Mouse (Mus musculus): Measurements from ENCODE around the gene Pla2g2f. TPM values are rescaled to one million over a fixed set of nuclear protein-coding genes. Genes with fewer than 3 reads are reported as not detected.

The Pla2g2f gene
- total RNA-seq, 2 experiments from 2014 or later: not detected

DNA sequence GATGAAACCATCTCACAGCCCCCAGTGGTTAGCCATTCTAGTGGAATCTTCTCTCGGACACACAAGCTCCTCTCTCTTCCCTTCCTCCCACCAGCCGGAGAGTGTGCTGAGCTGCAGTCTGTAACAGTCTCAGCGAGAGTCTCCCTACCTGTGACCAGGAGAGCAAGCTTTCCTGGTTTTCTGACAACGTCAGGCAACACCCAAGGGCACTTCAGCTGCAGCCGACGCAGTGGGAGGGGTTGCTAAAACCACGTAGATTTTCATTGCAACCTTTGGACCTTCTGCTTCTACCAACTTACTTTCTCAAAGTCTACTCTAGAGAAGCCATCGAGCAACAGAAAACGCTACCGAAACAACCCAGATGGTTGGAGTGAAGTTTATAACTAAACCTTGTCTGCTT lies 14.5 kb upstream of the Pla2g2f start:
- no peak for DNase-seq (ENCODE audit: low spot score in 2 of 2)

DNA sequence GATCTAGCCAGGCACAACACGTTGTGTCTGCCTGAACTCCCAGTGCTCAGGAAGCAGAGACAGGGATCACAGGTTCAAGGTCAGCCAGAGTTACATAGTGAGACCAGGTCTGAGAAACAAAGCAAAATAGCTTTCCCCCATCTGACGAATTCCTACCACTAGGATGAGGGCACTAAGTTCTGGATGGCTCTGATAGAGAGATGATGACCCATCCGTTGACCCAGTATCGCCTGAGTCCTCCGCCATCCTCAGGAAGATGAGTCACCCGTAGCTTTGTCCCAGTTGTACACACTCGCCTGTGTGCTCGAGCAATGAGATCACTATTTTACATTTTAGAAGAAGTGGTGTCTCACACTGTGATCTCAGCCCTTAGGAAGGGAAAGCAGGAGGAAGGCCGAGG lies 4.8 kb upstream of the Pla2g2f start:
- DNase-seq (ENCODE audit: low spot score in 2 of 2): no peak

DNA sequence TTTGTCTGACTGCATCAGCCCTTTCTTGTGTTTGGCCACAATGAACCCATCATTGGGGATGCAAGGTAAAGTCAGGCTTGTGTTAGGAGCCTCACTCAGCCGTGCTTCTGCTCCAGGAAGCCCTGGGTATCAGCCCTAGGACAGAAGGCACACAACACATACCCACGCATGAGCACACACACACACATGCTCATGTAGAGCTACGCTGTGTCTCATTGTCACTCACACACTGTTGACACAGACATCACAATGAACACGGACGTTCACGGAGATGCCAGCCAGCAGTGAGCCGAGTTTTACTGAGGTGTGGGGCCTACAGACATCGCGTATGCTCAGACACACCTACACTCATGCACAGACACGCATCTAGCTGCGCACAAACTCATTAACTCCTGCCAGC lies 1.4 kb downstream of the Pla2g2f start:
- no peak for DNase-seq (ENCODE audit: low spot score in 2 of 2)

DNA sequence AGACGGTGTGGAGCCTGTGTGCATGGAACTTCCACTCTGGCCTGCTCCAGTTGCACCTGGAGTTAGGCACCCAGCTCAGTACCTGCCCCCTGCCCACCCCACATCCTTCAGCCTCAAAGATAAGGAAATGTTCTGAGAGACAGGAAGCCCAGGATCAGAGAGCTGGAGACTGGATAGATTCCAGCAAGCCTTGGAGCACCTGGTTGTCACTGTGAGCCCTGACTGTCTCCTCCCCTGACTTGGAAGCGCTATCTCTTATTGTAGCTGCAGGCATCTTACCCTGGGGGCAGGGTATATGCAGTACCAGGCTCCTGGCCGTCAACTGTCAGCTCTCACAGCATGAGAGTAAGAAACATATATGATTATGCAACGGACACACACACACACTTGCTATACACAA lies 2.0 kb downstream of the Pla2g2f start:
- DNase-seq (ENCODE audit: low spot score in 2 of 2): no peak

DNA sequence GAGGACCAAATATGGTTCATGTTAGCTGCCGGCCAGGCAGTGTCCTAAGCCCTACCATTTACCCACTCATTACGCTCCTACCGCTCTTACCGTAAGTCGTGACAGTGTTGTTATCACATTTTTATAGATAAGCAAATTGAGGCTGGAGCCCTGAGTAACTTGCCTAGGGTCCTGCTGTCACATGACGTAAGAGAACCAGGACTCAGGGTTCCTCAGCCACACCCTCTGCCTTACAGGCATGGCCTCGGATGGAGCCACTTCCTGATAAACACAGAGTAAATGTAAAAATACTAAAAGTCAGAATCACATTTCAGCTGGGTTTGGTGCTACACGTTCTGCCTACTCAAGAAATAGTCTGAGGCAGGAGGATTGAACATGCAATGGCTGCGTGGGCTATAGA lies 3.0 kb downstream of the Pla2g2f start:
- DNase-seq (ENCODE audit: low spot score in 2 of 2): no peak

DNA sequence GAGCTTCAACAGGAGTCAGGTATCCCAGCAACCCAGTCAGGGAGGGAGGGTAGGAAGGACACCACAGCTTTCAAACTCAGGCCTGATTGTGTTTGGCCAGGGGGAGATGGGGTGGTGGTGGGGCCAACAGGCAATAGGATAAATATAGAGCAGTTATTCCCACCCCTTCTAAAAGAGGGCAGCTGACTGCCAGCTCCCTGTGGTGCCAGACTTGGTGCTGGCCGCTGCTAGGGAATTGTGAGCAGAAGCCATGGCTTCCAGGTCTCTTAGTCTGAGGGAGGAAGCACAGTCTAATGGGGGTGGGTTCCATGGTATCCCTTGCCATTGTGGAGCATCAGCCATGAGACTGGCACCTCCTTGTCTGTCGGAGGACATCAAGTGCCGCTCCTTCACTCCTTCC lies 3.8 kb downstream of the Pla2g2f start:
- no peak for DNase-seq (ENCODE audit: low spot score in 2 of 2)

DNA sequence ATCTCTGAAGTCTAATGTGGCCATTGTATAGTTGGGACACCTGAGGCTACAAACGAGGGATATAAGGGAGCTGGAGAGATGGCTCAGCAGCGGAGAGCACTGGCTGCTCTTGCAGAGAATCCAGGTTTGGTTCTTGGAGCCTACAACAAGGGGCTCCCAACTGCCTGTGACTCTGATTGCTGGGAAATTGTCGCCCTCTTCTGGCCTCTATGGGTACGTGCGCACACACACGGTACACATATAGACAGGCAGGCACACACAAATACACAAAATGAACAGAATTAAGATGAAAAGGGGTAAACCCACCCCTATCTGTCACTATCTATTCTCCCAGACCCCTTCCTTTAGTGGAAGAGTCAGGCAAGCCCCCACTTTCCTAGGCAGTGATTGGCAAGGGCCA lies 4.8 kb downstream of the Pla2g2f start:
- DNase-seq (ENCODE audit: low spot score in 2 of 2): no peak

DNA sequence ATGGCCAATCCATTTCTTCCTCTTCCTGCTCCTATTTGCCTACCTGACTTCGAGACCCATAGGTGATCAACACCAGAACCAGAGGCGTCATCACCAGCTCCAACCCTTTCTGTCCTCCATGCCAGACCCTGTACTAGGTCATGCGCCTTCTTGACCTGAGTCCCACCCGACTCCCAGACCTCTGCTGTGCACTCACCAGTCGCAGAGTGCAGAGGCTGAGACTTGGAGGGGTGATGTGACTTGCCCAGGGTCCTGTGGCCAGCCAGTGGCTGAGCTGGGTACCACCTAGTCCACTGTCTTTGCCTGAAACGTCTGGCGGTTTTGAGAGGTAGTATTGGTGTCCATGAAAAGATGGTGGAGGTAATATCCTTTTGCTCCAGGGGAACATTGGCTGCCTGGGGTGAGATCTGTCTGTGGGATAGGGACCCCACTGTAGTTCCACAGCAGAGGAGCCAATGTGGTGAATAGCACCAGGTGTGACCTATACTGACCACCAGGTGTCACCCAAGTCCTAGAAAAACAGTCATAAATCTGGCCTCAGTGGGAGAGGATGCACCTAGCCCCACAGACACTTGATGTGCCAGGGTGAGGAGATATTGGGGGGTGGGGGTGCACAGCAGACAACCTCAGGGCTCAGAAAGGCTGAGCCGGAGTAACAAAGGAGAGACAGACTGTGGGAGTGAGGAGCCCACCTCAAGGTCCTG lies 8.9 kb downstream of the Pla2g2f start:
- peak; percentile 72 to 75 for DNase-seq (ENCODE audit: low spot score in 2 of 2)

DNA sequence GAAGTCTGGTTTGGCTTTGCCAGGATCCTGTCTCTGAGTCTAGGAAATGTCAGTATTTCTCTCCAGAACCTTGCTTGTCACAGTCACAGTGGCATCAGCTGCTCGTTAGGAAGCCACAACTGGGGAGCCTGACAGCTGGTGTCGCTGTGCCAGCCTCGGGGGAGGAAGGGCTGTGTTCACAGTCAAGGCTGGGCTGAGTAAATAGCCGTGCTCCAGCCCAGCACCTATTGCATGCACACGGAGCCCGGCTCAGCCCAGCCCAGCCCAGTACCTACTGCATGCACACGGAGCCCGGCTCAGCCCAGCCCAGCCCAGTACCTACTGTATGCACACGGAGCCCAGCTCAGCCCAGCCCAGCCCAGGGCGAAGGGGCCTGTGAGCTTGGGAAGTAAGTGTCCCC lies 9.6 kb downstream of the Pla2g2f start:
- peak in 1 of 2 experiments; percentile 40 for DNase-seq (ENCODE audit: low spot score in 2 of 2)

DNA sequence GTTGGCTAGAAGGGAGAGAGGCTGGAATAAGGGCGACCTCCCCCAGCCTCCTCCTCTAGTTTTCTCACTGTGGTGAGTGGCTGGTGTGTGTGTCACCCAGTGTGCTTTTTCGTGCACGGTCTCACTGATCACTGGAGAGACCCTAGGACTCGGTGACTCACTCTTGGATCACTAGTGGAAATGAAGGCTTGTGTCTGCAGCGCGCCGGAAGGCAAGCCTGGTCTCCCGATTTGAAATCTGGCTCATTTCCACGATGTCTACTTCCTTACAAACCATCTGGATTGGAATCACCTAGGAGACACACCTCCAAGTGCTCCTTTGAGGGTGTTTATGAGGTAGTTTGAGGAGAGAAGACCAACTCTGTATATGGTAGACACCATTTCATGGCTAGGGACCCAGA lies 10.6 kb downstream of the Pla2g2f start:
- DNase-seq (ENCODE audit: low spot score in 2 of 2): no peak

DNA sequence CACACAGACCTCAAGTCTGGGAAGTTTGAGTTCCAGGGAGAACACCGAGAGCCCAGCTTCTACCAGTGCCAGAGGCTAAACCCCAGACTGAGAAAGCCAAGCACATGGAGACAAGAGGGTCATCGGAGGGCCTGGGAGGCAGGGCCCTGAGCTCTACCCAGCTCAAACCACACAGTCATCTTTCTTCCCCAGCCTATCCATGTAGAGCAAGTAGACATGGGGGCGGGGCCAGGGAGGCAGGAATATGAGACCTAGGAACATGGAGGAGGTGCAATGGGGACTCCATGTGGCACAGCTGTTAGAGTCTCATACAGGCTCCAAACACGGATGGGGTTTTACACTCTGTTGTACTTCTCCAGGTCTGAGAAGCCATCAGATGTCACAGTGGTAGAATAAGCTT lies 11.5 kb downstream of the Pla2g2f start:
- no peak for DNase-seq (ENCODE audit: low spot score in 2 of 2)

DNA sequence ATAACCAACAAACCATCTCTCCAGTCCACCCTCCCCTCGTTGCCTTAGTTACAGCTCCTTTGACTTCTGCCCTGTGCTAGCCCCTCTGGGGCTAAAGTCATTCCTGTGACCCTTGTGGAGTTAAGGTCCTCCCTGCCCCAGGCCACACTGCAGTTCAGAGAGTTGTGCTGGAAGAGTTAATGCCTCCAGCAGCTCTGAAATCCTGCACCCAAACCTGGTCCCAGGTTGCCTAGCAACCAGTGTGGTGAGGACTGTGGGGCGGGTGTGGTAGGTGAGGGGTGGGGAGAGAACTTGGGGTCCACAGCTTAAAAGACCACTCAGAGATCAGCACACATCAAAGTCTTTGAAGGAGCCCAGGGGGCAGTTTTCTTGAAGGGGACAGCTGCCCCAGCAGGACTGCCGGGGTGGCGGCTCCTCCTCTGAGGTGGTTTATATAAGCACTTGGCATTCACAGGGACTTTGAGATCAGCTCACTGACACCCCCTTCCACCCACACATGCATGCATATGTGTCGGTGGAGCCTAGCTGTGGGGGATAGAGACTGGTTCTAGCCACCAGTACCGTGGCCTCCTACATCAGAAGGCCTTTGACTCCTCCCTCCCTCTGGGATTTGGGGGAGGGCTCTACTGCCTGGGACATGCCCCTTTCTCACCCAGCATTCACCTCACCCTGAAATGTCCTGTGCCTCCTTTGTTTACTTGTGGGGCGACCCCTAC lies 18.1 kb downstream of the Pla2g2f start:
- DNase-seq (ENCODE audit: low spot score in 2 of 2): no peak

DNA sequence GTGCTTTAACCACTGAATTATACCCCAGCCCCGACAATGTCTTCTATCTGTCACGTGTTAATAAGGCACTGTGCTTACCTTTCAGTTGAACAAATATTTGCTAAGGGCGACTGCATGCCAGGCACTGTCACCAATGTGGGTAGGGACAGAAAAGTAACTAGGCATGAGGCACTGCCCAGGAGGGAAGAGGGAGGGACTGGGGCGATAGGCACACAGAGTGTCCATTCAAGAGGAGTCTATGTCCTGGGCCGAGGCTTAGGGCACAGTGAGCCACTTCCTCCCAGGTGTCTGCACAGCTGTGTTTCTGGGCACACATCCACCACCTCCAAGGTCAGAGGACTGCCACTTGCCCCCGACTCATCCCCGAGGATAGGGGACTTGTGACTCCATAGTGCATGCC lies 20.4 kb downstream of the Pla2g2f start, which contains the start of gene Ubxn10:
Ubxn10 (minus strand) TSS at position 137 of the 400 bp plus-strand sequence.
- DNase-seq (ENCODE audit: low spot score in 2 of 2): no peak

DNA sequence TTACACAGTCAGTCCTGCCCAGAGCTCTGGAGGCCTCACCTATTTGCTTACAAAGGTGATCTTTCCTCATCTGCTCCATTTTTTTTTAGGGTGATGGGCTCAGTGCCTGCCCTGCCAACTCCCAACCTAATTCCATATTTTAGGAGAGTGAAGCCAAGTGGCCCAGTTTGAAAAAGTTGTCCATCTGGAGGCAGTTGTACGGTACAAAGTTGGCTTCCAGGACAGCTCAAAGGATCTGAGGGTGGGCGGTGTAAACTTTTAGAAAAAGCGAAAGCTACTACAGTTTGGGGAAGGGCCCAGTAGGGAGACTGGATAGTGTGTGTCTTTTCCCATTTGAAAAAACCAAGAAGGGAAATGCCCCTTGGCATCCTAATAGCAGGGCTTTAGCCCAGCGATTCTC lies 22.6 kb downstream of the Pla2g2f start:
- no peak for DNase-seq (ENCODE audit: low spot score in 2 of 2)

DNA sequence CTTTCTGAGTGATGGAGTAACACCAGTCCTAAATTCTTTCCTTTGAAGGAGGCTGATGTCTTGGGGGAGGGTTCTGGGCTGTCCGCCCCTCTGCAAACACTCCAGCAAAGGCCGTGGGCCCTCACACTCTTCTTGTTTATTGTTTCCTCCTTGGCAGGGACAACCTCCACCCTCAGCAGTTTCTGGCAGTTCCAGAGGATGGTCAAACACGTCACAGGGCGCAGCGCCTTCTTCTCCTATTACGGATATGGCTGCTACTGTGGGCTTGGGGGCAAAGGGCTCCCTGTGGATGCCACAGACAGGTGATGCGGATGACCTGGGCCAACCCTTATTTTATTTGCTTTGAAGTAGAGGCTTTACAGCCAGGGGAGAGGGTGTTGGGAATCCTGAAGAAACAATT lies 23.3 kb downstream of the Pla2g2f start:
- no peak for DNase-seq (ENCODE audit: low spot score in 2 of 2)

DNA sequence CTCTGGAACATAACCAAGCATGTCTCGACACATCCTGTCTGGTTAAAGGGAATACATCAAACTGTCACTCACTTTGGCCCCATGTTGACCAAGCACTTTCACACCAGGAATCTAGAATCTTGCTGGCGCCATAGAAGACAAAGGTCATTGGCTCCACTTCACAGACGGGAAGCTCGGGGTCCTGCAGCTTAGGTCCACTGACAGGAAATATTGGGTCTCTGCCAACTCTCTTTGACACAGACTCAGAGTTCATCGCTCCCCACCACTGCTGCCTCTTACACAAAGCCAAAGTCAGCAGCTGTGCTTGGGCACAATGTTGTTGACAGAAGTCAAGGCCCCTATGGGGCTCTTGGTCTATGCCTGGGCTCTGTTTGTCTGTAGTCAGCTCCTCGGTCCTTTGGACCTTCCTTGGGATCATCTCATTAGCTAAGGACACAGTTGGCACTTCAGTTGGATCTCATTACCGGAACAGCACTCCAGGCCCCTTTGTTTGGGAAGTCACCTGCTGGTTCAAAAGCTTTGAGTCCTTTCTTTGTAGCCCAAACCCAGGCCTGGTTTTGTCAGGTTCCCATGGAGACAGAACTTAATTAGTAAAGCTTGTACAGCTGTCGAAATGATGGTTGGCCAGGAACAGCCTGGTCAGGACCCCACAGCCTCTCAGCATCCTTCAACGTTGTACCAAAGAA lies 28.3 kb downstream of the Pla2g2f start:
- DNase-seq (ENCODE audit: low spot score in 2 of 2): peak in 1 of 2 experiments; percentile 33

DNA sequence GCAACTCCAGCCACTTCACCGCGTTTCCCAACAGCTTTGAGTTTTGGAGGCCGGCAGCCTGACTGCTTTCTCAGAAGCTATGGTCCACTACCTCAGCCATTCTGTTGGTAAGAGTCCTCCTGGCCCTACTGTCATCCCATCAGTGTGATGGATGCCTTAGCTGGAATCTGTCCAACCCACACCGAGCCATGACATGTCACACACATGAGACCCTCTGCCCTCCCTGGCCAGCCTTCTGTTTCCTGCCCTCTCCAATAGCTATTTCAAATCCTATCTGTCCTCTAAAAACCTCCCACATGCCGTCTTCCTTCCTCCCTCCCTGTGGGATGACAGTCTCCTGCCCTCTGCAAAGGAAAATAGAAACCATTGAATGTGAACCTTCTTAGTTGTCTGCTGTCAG lies 31.7 kb downstream of the Pla2g2f start:
- no peak for DNase-seq (ENCODE audit: low spot score in 2 of 2)

DNA sequence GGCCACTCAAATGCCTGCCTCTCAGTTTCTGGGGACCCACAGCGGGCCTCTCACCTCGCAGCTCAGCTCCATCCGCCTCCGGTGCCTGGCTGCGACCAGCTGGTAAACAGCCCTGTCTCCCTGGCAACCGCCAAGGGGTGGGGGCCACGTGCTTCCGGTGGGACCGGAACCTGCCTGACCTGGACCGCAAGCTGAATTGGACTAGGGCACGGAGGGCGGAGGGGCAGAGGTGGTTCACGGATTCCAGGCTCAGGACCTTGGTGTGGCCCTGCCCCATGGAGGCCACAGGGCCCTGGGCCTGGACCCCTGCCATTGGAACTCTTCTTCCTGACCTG lies 32.3 kb downstream of the Pla2g2f start:
- DNase-seq (ENCODE audit: low spot score in 2 of 2): peak; percentile 59 to 69

DNA sequence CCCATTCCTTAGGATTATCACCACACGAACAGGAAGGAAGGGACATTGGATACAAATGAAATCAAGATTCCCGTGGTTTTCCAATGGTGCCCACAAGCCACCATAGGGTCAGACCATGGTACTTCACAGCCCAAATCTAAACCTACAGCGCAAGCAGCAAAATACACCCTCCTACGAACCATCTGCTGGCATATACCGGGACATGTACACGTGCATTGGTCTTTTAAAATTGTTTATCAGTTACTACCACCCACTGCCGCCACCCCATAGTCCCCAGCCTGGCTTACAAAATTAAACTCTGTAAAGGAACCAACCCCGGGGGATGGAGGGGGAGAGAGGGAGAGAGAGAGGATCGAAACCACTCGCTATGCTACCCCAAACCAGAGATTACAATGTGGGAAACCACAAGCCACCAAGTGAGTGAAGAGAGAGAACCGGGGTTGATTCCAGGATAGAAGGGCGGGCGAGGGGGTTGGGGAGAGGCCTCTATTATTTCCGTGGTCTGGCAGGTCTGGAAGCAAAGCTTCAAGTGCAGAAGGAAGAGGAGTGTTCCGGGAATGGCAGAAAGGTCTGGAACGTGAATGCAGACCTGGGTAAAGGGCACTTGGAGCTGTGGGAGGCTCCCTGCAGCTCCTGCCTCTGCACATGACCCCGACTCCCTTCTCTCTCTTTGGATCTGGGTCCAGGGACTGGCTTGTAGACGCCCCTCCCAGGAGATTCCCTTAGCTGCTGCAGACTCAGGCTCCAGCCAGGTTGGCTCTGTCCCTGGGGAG lies 32.9 kb downstream of the Pla2g2f start, which contains the start of gene Pla2g2c:
Pla2g2c (plus strand) TSS at position 439 of the 773 bp plus-strand sequence.
- no peak for DNase-seq (ENCODE audit: low spot score in 2 of 2)

DNA sequence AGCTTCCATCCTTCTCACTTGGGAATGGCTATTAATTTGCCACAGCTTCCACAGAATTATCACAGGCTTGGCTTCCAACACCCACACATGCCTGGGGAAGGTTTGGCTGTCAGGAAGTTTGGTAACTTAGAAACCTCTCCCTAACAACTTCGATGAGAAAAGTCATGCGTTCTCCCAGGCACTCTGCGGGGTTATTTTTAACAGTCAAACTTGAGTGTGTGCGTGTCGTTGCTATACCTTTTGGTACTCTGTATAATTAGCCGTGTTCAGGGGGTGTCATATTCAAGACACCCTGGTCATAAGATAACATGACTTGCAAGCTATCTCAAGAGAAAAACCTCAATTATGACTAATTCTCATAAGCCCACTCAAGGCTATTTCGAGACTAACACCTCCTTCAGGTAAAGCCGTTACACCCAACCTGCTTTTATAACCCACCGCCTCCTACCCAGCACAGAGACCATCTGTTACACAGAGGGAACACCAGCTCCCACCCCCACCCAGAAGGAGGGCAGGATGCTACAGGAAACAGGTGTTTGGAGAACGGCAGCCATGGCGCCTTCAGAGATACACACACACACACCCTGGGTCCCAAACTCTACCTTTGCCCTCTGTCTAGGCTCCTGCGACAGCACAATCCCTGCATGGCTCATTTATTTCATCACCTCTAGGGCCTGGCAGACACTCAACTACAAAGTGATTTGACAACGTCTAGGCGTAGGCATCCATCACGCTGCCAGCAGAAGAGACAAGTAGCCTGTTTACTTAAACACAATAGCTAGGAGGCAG lies 33.7 kb downstream of the Pla2g2f start:
- no peak for DNase-seq (ENCODE audit: low spot score in 2 of 2)

DNA sequence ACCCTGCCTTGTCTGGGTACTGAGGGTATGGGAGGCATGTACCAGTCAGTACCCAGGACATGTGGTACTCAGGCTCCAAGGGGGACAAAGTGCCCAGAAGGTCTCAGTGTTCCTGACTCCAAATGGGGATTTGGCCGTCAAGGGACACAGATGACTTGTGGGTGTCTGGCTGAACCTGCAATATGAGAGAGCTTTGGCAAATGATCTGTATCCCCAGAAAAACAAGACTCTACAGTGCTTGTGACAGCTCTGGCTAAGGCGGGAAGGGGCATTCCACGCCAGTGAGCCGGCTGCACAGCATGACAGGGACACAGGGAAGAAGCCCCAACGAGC lies 38.2 kb downstream of the Pla2g2f start:
- no peak for DNase-seq (ENCODE audit: low spot score in 2 of 2)

Measured in layer of hippocampus, postnatal 10 days (tissue).